26 mouse cellular contexts compared by ENCODE assay signal in genomic region chr8:128516846-128517446, GRCm38 (mm10).
DNase-seq lines count a peak whose midpoint lies in the region; ATAC-seq lines count a peak whose summit lies in the region.
"Had no signal": no experiment of that assay in that cellular context is flagged by ENCODE, and none has a peak within 500 bp of the region (broad histone marks: within the 10 kb centered on the region; RNA-seq: fewer than 3 reads in every experiment).

No protein-coding gene starts in this region.

- ATAC-seq in activated CD4-positive, CD25-positive, alpha-beta regulatory T cell, adult 4 months = peak; percentile 53
- ATAC-seq in kidney, embryonic 15.5 days (replicated peaks; ENCODE audit: low FRiP score) = no peak
- ATAC-seq in hindbrain, embryonic 13.5 days (ENCODE audit: low FRiP score) = no peak
- ATAC-seq: forebrain, embryonic 16.5 days; intestine, embryonic 15.5 days; midbrain, embryonic 15.5 days had no signal

- H3K9me3 ChIP-seq in kidney, embryonic 15.5 days (replicated peaks) = no peaks in the 10 kb centered on the region
- no peaks in the 10 kb centered on the region for H3K9me3 ChIP-seq in hindbrain, embryonic 13.5 days
- H3K9me3 ChIP-seq: heart, embryonic 10.5 days; hindbrain, embryonic 15.5 days; intestine, embryonic 15.5 days; limb, embryonic 12.5 days; liver, embryonic 15.5 days; midbrain, embryonic 10.5 days; midbrain, embryonic 15.5 days; neural tube, embryonic 13.5 days had no signal

- no peak overlapping the region for H3K4me3 ChIP-seq in kidney, embryonic 15.5 days (replicated peaks)
- H3K4me3 ChIP-seq in hindbrain, embryonic 13.5 days = no peak overlapping the region
- H3K4me3 ChIP-seq: erythroblast, embryonic 14.5 days; heart, embryonic 10.5 days; hindbrain, embryonic 15.5 days; intestine, embryonic 15.5 days; limb, embryonic 12.5 days; liver, embryonic 15.5 days; midbrain, embryonic 10.5 days; midbrain, embryonic 15.5 days; neural tube, embryonic 13.5 days had no signal

- no peak overlapping the region for H3K27ac ChIP-seq in kidney, embryonic 15.5 days
- no peak overlapping the region for H3K27ac ChIP-seq in hindbrain, embryonic 13.5 days
- H3K27ac ChIP-seq: heart, embryonic 10.5 days; hindbrain, embryonic 15.5 days; intestine, embryonic 15.5 days; limb, embryonic 12.5 days; liver, embryonic 15.5 days; midbrain, embryonic 10.5 days; midbrain, embryonic 15.5 days; neural tube, embryonic 13.5 days had no signal

- H3K36me3 ChIP-seq in kidney, embryonic 15.5 days = no peaks in the 10 kb centered on the region
- H3K36me3 ChIP-seq in hindbrain, embryonic 13.5 days = no peaks in the 10 kb centered on the region
- H3K36me3 ChIP-seq: heart, embryonic 10.5 days; hindbrain, embryonic 15.5 days; intestine, embryonic 15.5 days; limb, embryonic 12.5 days; liver, embryonic 15.5 days; midbrain, embryonic 10.5 days; midbrain, embryonic 15.5 days; neural tube, embryonic 13.5 days had no signal

- no peaks in the 10 kb centered on the region for H3K4me1 ChIP-seq in kidney, embryonic 15.5 days
- H3K4me1 ChIP-seq in hindbrain, embryonic 13.5 days (replicated peaks) = no peaks in the 10 kb centered on the region
- H3K4me1 ChIP-seq: hindbrain, embryonic 15.5 days; intestine, embryonic 15.5 days; limb, embryonic 12.5 days; liver, embryonic 15.5 days; neural tube, embryonic 13.5 days had no signal

- H3K9ac ChIP-seq in kidney, embryonic 15.5 days = no peak overlapping the region
- H3K9ac ChIP-seq in hindbrain, embryonic 13.5 days = no peak overlapping the region
- H3K9ac ChIP-seq: hindbrain, embryonic 15.5 days; intestine, embryonic 15.5 days; limb, embryonic 12.5 days; liver, embryonic 15.5 days; lung, embryonic 14.5 days; midbrain, embryonic 15.5 days; neural tube, embryonic 13.5 days had no signal

- no peak overlapping the region for H3K4me2 ChIP-seq in kidney, embryonic 15.5 days
- no peak overlapping the region for H3K4me2 ChIP-seq in hindbrain, embryonic 13.5 days
- H3K4me2 ChIP-seq: hindbrain, embryonic 15.5 days; intestine, embryonic 15.5 days; limb, embryonic 12.5 days; liver, embryonic 15.5 days; lung, embryonic 14.5 days; midbrain, embryonic 15.5 days; neural tube, embryonic 13.5 days had no signal

- 86% methylated on average over 3 of the region's 3 CpGs for WGBS in kidney, embryonic 15.5 days
- WGBS in hindbrain, embryonic 13.5 days = 92% methylated on average over 3 of the region's 3 CpGs

- H3K27me3 ChIP-seq in kidney, embryonic 15.5 days = no peaks in the 10 kb centered on the region
- no peaks in the 10 kb centered on the region for H3K27me3 ChIP-seq in hindbrain, embryonic 13.5 days
- H3K27me3 ChIP-seq: hindbrain, embryonic 15.5 days; intestine, embryonic 15.5 days; limb, embryonic 12.5 days; liver, embryonic 15.5 days; midbrain, embryonic 15.5 days; neural tube, embryonic 13.5 days; Patski had no signal

- DNase-seq in CD4-positive, CD25-positive, alpha-beta regulatory T cell, adult 2 months (ENCODE audit: low read depth, low spot score) = peak; percentile 42
- DNase-seq in naive thymus-derived CD4-positive, alpha-beta T cell, adult 2 months (ENCODE audit: low read depth) = peak; percentile 14
- peak; percentile 24 for DNase-seq in thymus, postnatal 4 days
- no peak for DNase-seq in embryo, embryonic 10.5 days (ENCODE audit: low spot score)
- DNase-seq: adrenal gland, postnatal 14 days; cerebellum, adult 11 months; cerebellum, adult 9-11 months; gastrocnemius, postnatal 10 days; heart, postnatal 10 days; kidney, postnatal 10 days; lung, embryonic 14.5 days; lung, postnatal 14 days had no signal
